Mouse (Mus musculus) liver, adult 10 weeks (tissue): ENCODE data around the gene Ccng1. TPM values are rescaled to one million over a fixed set of nuclear protein-coding genes. Genes with fewer than 3 reads are reported as not detected.

Experiments
- polyA plus RNA-seq: library from polyadenylated mRNA; stranded (reverse); fragments of 350-450 nt; fragmentation: Illumina TruSeq; extraction: RNeasy Lipid Tissue Mini Kit (QIAGEN cat#74804); gene quantifications from one replicate; pipeline ENCODE4 v1.2.3, GENCODE M21; 2014; ENCODE audit warnings: low read depth, low replicate concordance

Gene Ccng1
- polyA plus RNA-seq: 57.3 TPM

DNA sequence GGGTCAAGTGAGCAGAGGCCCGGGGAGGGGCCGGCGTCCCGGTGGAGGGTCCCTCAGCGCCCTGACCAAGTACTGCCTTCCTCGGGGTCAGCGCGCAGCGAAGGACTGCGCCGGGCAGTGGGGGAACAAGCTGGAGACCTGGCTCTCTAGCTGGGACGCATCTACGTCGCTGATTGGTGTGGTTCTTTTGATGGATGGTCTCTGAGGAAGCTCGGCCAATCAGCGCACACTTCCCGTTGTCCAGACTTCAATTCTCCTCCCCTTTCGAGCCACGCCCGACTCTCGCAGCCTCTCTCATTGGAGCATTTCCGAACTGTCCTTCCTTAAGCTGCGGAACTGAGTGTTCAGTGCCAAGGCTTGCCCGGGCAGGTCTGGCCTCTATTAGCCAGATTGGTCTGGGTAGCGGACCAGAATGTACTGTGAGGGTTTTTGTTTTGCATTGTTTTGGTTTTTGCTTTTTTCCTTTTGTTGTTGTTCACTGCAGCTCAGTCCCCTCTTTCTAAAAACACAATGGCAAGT lies at the start of gene Ccng1:
Gene Ccng1, minus strand, starts transcription at position 203 of the 519 bp plus-strand sequence.

DNA sequence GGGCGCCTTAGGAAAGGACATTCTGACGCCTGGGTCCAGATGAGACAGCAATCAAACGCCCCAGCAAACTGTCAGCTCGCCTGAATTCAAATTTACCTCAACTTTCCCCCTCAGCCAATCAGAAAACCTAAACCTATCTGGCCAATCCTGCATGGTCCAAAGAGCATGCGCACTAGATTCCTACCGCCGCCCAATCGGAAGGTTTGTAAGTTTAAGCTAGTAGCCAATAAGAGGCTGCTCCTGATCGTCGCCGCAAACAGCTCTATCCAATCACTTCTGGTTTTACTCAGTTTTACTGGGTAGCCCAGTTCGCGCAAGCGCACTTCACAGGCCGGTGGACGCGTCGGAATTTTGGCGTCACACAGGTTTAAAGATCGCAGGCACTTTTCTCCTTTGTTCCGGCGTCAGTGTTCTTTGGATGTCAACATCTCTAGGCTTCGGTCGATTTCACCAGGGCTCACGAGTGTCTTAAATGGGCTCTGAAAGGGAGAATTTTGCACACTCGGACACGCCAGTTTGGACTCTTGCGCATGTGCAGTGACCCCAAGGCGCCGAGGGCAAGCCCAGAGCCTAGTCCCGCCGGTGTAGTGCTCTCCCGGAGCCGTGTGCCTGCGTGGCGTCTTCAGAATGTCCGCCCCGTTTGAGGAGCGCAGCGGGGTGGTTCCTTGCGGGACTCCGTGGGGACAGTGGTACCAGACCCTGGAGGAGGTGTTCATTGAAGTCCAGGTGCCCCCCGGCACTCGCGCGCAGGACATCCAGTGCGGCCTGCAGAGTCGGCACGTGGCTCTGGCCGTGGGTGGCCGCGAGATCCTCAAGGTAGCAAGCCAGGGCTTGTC lies 21.6 kb downstream of the Ccng1 start, which contains the start of the genes Hmmr and Nudcd2:
Gene Hmmr, minus strand, starts transcription at position 84 of the 836 bp plus-strand sequence.
Gene Nudcd2, plus strand, starts transcription at position 329 of the 836 bp plus-strand sequence.

Other genes with a start within 250 kb of the Ccng1 start
- gene Mat2b, start 60.1 kb downstream of the Ccng1 start, polyA plus RNA-seq: 50.9 TPM
- gene Hmmr, start 21.9 kb downstream of the Ccng1 start, polyA plus RNA-seq: 0.19 TPM
- gene Nudcd2, start 21.6 kb downstream of the Ccng1 start, polyA plus RNA-seq: 80.2 TPM